Mouse (Mus musculus): ENCODE results near the gene Dgcr8.

- TF ChIP-seq CTCF (IDR thresholded peaks at IDR 0.05; ENCODE audit: borderline replicate concordance, insufficient read depth, low read depth, low read length), result peak; percentile 10; the same call in 1 of the 2 replicates
- TF ChIP-seq POLR2A (IDR thresholded peaks at IDR 0.05; ENCODE audit: borderline replicate concordance, insufficient read depth, low read length), result no peak
Measured at GRCm38 (mm10) chr16:18268182-18268581, 20.9 kb downstream of the Dgcr8 start.
